Mouse (Mus musculus) cerebellum, adult 9-10 months (tissue): ENCODE results near the gene Zbtb34.
A peak's percentile ranks its signal among the peaks of the same experiment; 100 is the strongest.

ENCODE experiments used
- DNase-seq: peaks from one replicate; pipeline ENCODE4 v3.0.0; 2022

Gene Zbtb34

DNA sequence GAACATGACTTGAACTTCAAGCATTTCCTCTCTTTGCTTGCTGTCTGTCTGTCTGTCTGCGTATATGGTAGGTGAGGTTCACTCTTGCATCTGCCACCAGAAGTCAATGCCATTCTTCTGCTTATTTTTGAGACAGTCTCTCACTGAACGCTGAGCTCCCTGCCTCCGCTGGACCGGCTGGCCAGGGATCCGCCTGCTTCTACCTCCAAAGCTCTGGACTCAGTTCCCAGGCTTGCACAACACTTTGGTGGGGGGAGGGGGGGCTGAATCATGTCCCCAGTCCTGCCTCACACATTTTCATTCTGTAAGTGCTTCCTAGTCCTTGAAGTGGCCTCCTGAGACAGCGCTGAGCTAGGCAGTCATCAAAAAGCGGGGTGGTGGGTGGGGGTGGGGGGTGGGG, 32.0 kb downstream of the Zbtb34 start:
- DNase-seq: no peak

DNA sequence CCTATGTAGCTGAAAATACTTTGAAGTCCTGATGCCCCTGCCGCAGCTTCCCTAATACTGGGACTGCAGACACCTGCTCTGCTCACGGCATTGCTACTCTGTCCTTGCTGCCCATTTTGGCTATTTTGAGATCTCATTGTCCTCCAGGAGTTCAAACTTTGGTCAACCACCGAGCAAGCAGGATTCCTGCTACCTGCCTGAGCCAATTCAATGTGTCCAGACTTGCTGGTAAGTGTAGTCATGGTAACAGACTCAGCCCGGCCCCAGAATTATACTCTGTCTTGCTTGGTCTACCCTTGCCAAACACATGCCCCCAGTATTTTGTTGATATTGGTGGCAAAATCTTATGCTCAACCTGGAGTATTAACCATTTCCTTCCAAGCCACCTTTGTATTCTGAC, 34.1 kb downstream of the Zbtb34 start:
- no peak for DNase-seq

GRCm38 (mm10) chr2:33395053-33395452, 36.1 kb downstream of the Zbtb34 start:
- DNase-seq: no peak

DNA sequence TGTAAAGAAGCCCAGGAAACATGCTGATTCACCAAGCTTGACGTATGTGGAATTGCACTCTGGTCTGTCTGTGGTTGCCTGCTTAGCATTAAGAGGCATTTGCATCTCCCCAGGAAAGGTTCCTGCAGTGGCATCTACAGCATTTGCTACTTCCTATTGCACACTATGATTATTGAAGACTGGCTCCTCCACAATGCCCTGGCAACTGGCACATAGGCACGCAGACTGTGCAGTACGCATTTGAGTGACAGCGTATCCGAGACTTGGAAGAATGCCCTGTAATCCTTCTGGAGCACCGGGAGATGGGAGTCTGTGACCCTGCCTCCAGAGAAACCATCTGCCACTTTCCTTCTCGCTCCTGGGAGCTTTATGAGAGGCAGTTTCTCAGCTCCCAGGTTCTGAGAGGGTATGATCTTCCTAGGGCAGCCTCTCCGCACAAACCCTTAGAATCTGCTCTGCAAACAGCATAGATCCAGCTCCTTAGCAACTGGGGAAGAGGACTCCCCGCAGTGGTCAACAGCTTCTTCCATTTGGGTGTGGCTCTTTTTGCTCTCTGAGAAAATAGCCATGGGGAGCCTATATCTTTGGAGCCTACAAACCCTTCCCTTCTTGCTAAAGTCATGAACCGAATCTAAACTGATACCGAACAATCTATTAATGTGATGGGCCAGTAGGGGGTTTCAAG, 37.0 kb downstream of the Zbtb34 start:
- DNase-seq: peak; percentile 85

GRCm38 (mm10) chr2:33393021-33393420, 38.1 kb downstream of the Zbtb34 start:
- no peak for DNase-seq

GRCm38 (mm10) chr2:33371648-33372408, 59.3 kb downstream of the Zbtb34 start:
- peak; percentile 48 for DNase-seq

DNA sequence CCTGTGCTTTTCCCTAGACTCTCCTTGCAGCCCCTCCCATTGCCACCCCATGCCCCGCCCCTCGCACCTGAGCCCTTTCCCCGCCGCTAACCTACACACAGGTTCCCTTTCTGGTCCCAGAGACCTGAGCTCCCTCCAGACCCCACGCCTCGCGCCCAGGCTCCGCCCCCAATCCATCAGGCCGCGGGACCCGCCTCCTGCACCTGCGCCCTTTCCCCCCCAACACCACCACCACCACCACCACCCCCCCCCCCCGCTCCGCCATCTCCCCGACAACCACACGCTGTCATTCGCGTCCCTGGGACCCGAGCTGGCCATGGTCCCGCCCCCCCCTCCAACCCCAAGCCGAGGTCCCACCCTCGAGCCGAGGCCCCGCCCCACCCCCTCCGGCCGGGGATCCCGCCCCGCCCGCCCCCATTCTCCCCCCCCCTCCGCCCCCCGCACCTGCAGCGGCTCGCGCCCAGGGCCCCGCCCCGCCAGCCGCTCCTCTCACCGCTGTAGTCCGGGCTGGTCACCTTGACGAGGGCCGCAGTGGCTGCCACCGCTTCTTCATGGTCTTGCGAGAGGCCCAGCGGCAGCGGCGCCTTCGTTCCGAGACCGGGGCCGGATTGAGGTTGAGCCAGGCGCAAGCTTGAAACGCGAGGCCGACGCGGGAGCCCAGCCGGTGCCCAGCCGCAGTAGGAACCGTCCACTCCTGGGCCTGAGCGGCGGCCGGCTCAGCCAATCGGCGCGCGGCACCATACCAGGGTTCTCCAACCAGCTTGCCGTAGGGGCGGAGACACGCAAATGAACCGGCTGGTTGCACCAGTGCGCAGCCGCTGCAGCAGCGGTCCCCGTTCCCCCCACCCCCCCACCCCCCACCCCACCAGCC, 60.1 kb downstream of the Zbtb34 start, which contains the start of gene Ralgps1:
Ralgps1 (minus strand) TSS at position 710 of the 871 bp plus-strand sequence.
- peak; percentile 98 for DNase-seq

DNA sequence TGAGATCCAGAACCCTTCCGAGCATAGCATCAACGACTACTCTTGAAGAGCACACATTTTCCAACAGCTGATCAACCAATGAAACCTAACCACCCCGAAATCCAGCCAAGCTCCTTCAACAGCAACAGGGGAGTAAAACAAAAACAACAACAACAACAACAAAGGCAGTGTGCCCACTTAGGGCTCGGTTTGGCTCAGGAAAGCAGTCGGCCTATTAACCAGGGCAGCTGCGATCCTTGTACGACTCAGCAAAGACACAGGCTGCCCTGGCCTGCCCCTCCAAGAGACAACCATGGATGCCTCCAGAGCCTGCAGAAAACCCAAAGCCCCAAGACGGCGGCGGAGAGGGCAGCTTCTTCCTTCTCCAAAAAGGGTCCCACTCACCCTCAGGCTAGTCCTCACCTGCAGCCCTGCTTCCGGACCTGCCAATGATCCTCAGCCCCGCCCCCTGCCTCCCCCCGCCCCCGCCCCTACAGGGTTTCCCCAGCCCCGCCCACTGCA, 60.8 kb downstream of the Zbtb34 start:
- no peak for DNase-seq

GRCm38 (mm10) chr2:33369453-33369852, 61.7 kb downstream of the Zbtb34 start:
- no peak for DNase-seq

GRCm38 (mm10) chr2:33368486-33368885, 62.6 kb downstream of the Zbtb34 start:
- peak; percentile 43 for DNase-seq

DNA sequence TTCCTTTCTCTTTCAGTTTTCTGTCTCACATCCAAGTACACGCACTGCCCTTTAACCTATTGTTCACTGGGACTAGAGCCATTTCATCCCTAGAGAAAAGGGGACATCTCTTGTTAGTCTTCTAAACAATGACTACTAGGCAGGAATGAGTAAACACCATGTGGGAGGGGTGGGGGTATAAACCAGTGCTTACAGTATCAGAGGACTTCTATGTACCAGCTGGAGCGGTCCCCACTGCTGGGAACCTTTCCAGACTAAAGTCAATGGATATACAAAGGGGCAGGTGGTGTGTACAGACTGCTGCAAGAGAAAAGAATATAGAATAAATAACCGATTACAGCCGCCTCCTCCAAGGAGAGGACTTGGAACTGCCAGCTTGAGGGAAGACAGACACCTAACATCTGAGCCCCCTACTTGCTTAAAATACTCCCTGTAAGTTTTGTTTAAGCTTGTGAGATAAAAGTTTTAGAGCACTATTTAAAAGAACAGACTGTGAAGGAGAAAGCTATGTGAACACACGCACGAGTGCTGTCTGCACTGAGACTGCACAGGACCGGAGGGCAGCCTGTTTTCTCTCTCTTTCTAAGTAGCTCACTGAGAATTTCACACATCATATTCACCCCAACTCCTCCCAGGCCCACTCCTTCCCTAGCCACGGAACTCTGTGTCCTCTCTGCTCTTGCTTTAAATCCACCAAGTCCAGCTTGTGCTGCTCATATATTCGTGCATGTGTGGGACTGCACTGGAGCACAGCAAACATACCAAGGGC, 65.2 kb downstream of the Zbtb34 start:
- peak; percentile 50 for DNase-seq

- peak; percentile 30 for DNase-seq
These were observed 66.5 kb downstream of the Zbtb34 start for GRCm38 (mm10) chr2:33364656-33365055.

GRCm38 (mm10) chr2:33363890-33364289, 67.2 kb downstream of the Zbtb34 start:
- DNase-seq: peak; percentile 11

DNA sequence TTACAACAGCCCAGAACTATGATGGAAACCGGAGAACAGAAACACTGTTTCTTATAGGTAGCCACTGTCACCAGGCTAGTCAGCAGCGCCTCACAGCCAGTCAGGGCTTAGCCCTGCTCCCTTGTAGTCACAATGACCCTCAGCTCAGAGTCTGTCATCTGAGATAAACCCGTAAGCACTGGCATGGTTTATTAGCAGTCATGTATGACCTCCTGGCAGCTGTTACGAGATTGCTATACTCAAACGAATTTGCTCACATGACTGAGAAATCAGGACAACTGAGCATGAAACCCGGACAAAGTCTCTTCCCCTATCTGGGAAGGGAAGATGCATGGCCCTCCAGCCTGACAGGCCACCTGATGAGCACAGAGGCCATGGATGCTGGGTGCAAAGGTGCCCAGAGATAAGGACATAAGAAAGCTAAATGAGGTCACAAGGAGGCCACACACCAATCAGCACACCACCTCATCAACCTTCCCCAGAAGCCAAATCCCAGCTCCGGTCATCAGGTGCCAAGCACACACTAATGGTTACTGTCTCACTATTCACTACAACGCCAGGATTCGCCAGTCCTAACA, 69.9 kb downstream of the Zbtb34 start:
- no peak for DNase-seq

- DNase-seq: no peak
These were observed 70.6 kb downstream of the Zbtb34 start for GRCm38 (mm10) chr2:33360564-33360963.

GRCm38 (mm10) chr2:33359184-33359583, 71.9 kb downstream of the Zbtb34 start:
- DNase-seq: no peak

DNA sequence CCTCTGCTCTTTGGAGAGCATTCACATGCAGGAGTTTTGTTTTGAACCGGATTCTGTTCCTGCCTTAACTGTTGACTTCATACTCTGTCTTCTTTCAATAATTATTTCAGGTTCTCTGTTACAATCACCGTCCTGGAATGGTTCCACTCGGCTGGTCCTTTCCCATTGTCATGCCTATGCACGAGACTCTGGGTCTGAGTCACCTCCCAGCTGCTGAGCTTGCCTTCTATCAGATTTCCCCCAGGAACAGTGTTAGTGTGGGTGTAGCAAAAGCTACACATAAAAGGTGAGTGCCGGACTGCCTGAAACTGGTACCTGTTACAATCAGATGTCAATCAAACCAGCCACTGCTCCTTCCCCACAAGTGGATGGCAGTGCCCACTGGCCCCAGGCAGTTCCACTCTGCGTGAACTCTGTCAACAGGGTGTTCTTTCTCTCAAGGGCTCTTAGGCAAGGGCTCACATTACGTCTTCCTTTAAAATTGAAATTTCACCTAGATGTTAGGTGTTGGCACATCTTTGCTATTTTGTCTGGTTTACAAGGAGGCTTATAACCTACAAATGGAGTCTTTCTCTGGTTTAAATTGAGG, 73.8 kb downstream of the Zbtb34 start:
- DNase-seq: no peak
